Comparison of ENCODE assay signal across 11 mouse cellular contexts in the genomic region with DNA sequence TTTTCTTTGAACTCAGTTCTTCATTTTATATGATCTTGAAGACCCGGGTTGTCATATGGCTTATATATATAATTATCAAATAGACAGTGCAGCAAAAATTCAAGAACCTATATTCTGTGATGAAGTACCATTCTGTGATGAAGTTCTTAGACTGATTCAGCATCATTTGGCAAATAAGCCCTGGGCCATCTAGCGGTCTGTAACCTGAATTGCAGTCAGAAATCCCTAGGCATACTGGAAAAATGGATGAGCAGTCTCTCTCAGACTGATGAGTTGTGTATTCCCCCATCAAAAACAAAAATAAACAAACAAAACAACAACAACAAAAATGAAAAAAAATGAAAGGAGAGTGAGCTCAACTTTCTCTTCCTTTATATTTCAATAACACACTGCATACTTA.
DNase-seq lines count a peak whose midpoint lies in the region; ATAC-seq and TF ChIP-seq lines count a peak whose summit lies in the region.
"Had no signal": no experiment of that assay in that cellular context is flagged by ENCODE, and none has a peak within 500 bp of the region (broad histone marks: within the 10 kb centered on the region; RNA-seq: fewer than 3 reads in every experiment).

No protein-coding gene starts in this region.

- WGBS in hindbrain, embryonic 11.5 days, result 11% methylated on average over 2 of the region's 2 CpGs
- WGBS in hindbrain, embryonic 13.5 days, result 23% methylated on average over 2 of the region's 2 CpGs
- 26% methylated on average over 2 of the region's 2 CpGs for WGBS in lung, postnatal 0 days

- no peak for ATAC-seq in hindbrain, embryonic 11.5 days (ENCODE audit: low FRiP score)
- no peak for ATAC-seq in hindbrain, embryonic 13.5 days (ENCODE audit: low FRiP score)
- no peak for ATAC-seq in lung, postnatal 0 days
- ATAC-seq in megakaryocyte progenitor cell, adult 5-6 weeks (replicated peaks; ENCODE audit: poor library complexity), result peak; percentile 74

- no peaks in the 10 kb centered on the region for H3K9me3 ChIP-seq in hindbrain, embryonic 11.5 days (ENCODE audit: control insufficient read depth, low read length)
- H3K9me3 ChIP-seq in hindbrain, embryonic 13.5 days, result no peaks in the 10 kb centered on the region
- H3K9me3 ChIP-seq in lung, postnatal 0 days (ENCODE audit: low read length), result no peaks in the 10 kb centered on the region
- no peaks in the 10 kb centered on the region for H3K9me3 ChIP-seq in MEL (replicated peaks; ENCODE audit: insufficient read depth, low read length)
- H3K9me3 ChIP-seq: heart, embryonic 10.5 days had no signal

- no peaks in the 10 kb centered on the region for H3K27me3 ChIP-seq in hindbrain, embryonic 11.5 days (ENCODE audit: control insufficient read depth, insufficient read depth, low read length)
- no peaks in the 10 kb centered on the region for H3K27me3 ChIP-seq in hindbrain, embryonic 13.5 days
- H3K27me3 ChIP-seq in lung, postnatal 0 days (replicated peaks; ENCODE audit: insufficient read depth, low read length), result no peaks in the 10 kb centered on the region
- no peaks in the 10 kb centered on the region for H3K27me3 ChIP-seq in MEL (ENCODE audit: control insufficient read depth in 1 of 2, insufficient read depth in 2 of 2, low read length in 2 of 2)

- H3K27ac ChIP-seq in hindbrain, embryonic 11.5 days (ENCODE audit: low read depth, low read length), result no peak overlapping the region
- no peak overlapping the region for H3K27ac ChIP-seq in hindbrain, embryonic 13.5 days
- no peak overlapping the region for H3K27ac ChIP-seq in lung, postnatal 0 days (ENCODE audit: low read length)
- H3K27ac ChIP-seq in MEL (ENCODE audit: control insufficient read depth, low read depth, low read length), result no peak overlapping the region
- H3K27ac ChIP-seq: heart, embryonic 10.5 days had no signal

- peak; percentile 29 for TF ChIP-seq RAD21 in MEL (IDR thresholded peaks at IDR 0.05; ENCODE audit: low read depth, low read length)

- no peaks in the 10 kb centered on the region for H3K36me3 ChIP-seq in hindbrain, embryonic 11.5 days (ENCODE audit: control insufficient read depth, insufficient read depth, low read length)
- no peaks in the 10 kb centered on the region for H3K36me3 ChIP-seq in hindbrain, embryonic 13.5 days
- no peaks in the 10 kb centered on the region for H3K36me3 ChIP-seq in lung, postnatal 0 days (ENCODE audit: insufficient read depth, low read length)
- no peaks in the 10 kb centered on the region for H3K36me3 ChIP-seq in MEL (ENCODE audit: control insufficient read depth in 1 of 2, insufficient read depth in 2 of 2, low read length in 2 of 2)
- H3K36me3 ChIP-seq: heart, embryonic 10.5 days had no signal

- no peak overlapping the region for H3K9ac ChIP-seq in hindbrain, embryonic 11.5 days (ENCODE audit: low read depth, low read length)
- H3K9ac ChIP-seq in hindbrain, embryonic 13.5 days, result no peak overlapping the region
- H3K9ac ChIP-seq in lung, postnatal 0 days (replicated peaks; ENCODE audit: low read depth), result no peak overlapping the region
- H3K9ac ChIP-seq in MEL (ENCODE audit: control insufficient read depth, low read depth, low read length, poor library complexity, severe bottlenecking), result no peak overlapping the region

- no peak overlapping the region for H3K4me3 ChIP-seq in hindbrain, embryonic 11.5 days (ENCODE audit: low read depth, low read length)
- no peak overlapping the region for H3K4me3 ChIP-seq in hindbrain, embryonic 13.5 days
- H3K4me3 ChIP-seq in lung, postnatal 0 days (ENCODE audit: low read depth, low read length), result no peak overlapping the region
- H3K4me3 ChIP-seq in MEL (ENCODE audit: control insufficient read depth in 1 of 2, insufficient read depth in 1 of 2, low read depth in 2 of 2, low read length in 2 of 2), result no peak overlapping the region
- H3K4me3 ChIP-seq: erythroblast, embryonic 14.5 days; heart, embryonic 10.5 days had no signal

- TF ChIP-seq POLR2A in MEL (IDR thresholded peaks at IDR 0.05; ENCODE audit: control insufficient read depth in 1 of 2, insufficient read depth in 1 of 2, low read depth in 1 of 2, low read length in 2 of 2, poor library complexity in 1 of 2), result no peak

- no peak overlapping the region for H3K4me2 ChIP-seq in hindbrain, embryonic 11.5 days (replicated peaks; ENCODE audit: low read depth, low read length)
- no peak overlapping the region for H3K4me2 ChIP-seq in hindbrain, embryonic 13.5 days
- no peak overlapping the region for H3K4me2 ChIP-seq in lung, postnatal 0 days (replicated peaks; ENCODE audit: low read depth, low read length)

- TF ChIP-seq CTCF in lung, postnatal 0 days (IDR thresholded peaks at IDR 0.05), result peak; percentile 57
- TF ChIP-seq CTCF in MEL (IDR thresholded peaks at IDR 0.05 in 2 of 3, conservative IDR thresholded peaks at IDR 0.05 in 1 of 3; ENCODE audit: control insufficient read depth in 1 of 3, insufficient read depth in 1 of 3, low read depth in 2 of 3, low read length in 3 of 3, poor library complexity in 1 of 3, severe bottlenecking in 1 of 3), result peak; percentile 16 to 66 (median 48); a peak in 4 of 6 replicates

- peak; percentile 18 for DNase-seq in hindbrain, embryonic 11.5 days (ENCODE audit: low spot score)
- DNase-seq in lung, postnatal 0 days (ENCODE audit: low spot score), result peak; percentile 13
- no peak for DNase-seq in lung, postnatal 4 days
- DNase-seq in MEL (ENCODE audit: low read depth, low spot score), result peak; percentile 26
- DNase-seq in c-Kit-positive CD71-positive TER-119-positive erythroid progenitor cells, embryonic 14.5 days (ENCODE audit: low spot score), result no peak
- DNase-seq: adrenal gland, postnatal 14 days; thymus, adult 2 months had no signal

- no peaks in the 10 kb centered on the region for H3K79me2 ChIP-seq in MEL (ENCODE audit: control insufficient read depth, insufficient read depth, low read length, poor library complexity)

- no peak for TF ChIP-seq EP300 in lung, postnatal 0 days (IDR thresholded peaks at IDR 0.05)
- no peak for TF ChIP-seq EP300 in MEL (IDR thresholded peaks at IDR 0.05; ENCODE audit: low read depth in 1 of 2, low read length in 2 of 2)

- H3K4me1 ChIP-seq in hindbrain, embryonic 11.5 days (replicated peaks; ENCODE audit: control insufficient read depth, insufficient read depth, low read length), result no peaks in the 10 kb centered on the region
- H3K4me1 ChIP-seq in hindbrain, embryonic 13.5 days (replicated peaks), result no peaks in the 10 kb centered on the region
- H3K4me1 ChIP-seq in lung, postnatal 0 days (ENCODE audit: insufficient read depth, low read depth, low read length), result no peaks in the 10 kb centered on the region
- H3K4me1 ChIP-seq in MEL (ENCODE audit: control insufficient read depth in 1 of 2, insufficient read depth in 2 of 2, low read length in 2 of 2), result no peaks in the 10 kb centered on the region
- H3K4me1 ChIP-seq: heart, embryonic 10.5 days had no signal

TF ChIP-seq in MEL, 35 proteins besides CTCF, POLR2A, EP300 and RAD21:
- peak; percentile 47 for TF ChIP-seq SMC3 (IDR thresholded peaks at IDR 0.05; ENCODE audit: low read depth, low read length)
- no peak for TF ChIP-seq POLR2AphosphoS2 (IDR thresholded peaks at IDR 0.05; ENCODE audit: low read length)

Comparison
In these comparisons a context has a peak if more than half of its experiments do, and no peak if none do; other contexts are left out.
1. DNase-seq: peak in hindbrain, embryonic 11.5 days (single experiment), lung, postnatal 0 days (single experiment) and MEL (single experiment); none in lung, postnatal 4 days (0 of 2) and c-Kit-positive CD71-positive TER-119-positive erythroid progenitor cells, embryonic 14.5 days (single experiment).